Mouse (Mus musculus) ES-E14 (cell line): Measurements from ENCODE around the gene Dpm2. TPM values are rescaled to one million over a fixed set of nuclear protein-coding genes. Genes with fewer than 3 reads are reported as not detected.

Source experiments
- DNase-seq: peaks from one replicate; pipeline ENCODE4 v3.0.0-alpha.2; 2013; ENCODE audit warnings: low read depth, low spot score
- H3K27ac ChIP-seq: 2 replicates; pipeline ENCODE4 v1.5.1; 2012; ENCODE audit warnings: low read depth, mild to moderate bottlenecking, low read length, moderate library complexity, mixed read lengths; ENCODE audit not compliant: poor library complexity, insufficient read depth, severe bottlenecking
- H3K36me3 ChIP-seq: 2 replicates; pipeline ENCODE4 v1.6.1; 2012; ENCODE audit warnings: mild to moderate bottlenecking, low read length, moderate library complexity, mixed read lengths; ENCODE audit not compliant: control insufficient read depth, poor library complexity, insufficient read depth, severe bottlenecking
- H3K4me1 ChIP-seq, 2 experiments: fragments of 150-350 bp in 1 of 2; sonication (generic) in 1 of 2; 2 replicates each; pipeline ENCODE4 v1.6.1; 2012; ENCODE audit warnings: low read length in 2 of 2, mild to moderate bottlenecking in 1 of 2, mixed read lengths in 1 of 2; ENCODE audit not compliant: control insufficient read depth in 2 of 2, insufficient read depth in 2 of 2, poor library complexity in 1 of 2
- H3K4me3 ChIP-seq, 2 experiments: fragments of 150-350 bp in 1 of 2; sonication (generic) in 1 of 2; 2 replicates each; pipeline ENCODE4 v1.5.1; 2012; ENCODE audit warnings: low read length in 2 of 2, low read depth in 1 of 2, mild to moderate bottlenecking in 1 of 2, mixed read lengths in 1 of 2; ENCODE audit not compliant: insufficient read depth in 1 of 2, poor library complexity in 1 of 2, severe bottlenecking in 1 of 2
- H3K9ac ChIP-seq: 2 replicates; pipeline ENCODE4 v1.6.1; 2012; ENCODE audit warnings: low read depth, mild to moderate bottlenecking, low read length, mixed read lengths; ENCODE audit not compliant: poor library complexity, insufficient read depth, severe bottlenecking
- H3K9me3 ChIP-seq: fragments of 150-350 bp; sonication (generic); 2 replicates; pipeline ENCODE4 v1.6.1; 2012; ENCODE audit warnings: low read depth, mild to moderate bottlenecking, low read length; ENCODE audit not compliant: control insufficient read depth, insufficient read depth
- CHD2 ChIP-seq: IDR thresholded peaks from 2 replicates; pipeline ENCODE4 v1.6.1; 2014; ENCODE audit warnings: mild to moderate bottlenecking, low read depth, low read length, inconsistent platforms
- HCFC1 ChIP-seq: IDR thresholded peaks from 2 replicates; pipeline ENCODE4 v1.6.1; 2012; ENCODE audit warnings: low read length, inconsistent platforms, borderline replicate concordance; ENCODE audit not compliant: insufficient read depth
- MAFK ChIP-seq: IDR thresholded peaks from 2 replicates; pipeline ENCODE4 v1.6.1; 2014; ENCODE audit warnings: mild to moderate bottlenecking, low read depth, low read length, inconsistent platforms; ENCODE audit not compliant: insufficient read depth
- ZC3H11A ChIP-seq: IDR thresholded peaks from 2 replicates; pipeline ENCODE4 v1.6.1; 2012; ENCODE audit warnings: low read depth, mild to moderate bottlenecking, inconsistent platforms, low read length, borderline replicate concordance
- ZNF384 ChIP-seq: IDR thresholded peaks from 2 replicates; pipeline ENCODE4 v1.6.1; 2012; ENCODE audit warnings: low read depth, low read length, inconsistent platforms
- in situ Hi-C, 2 experiments: fragments of 600-800 bp; cut with MboI; formaldehyde crosslinking; loops; one replicate each; pipeline ENCODE4 v1.15.1; 2025; ENCODE audit warnings: low sequenced_read_pairs in 2 of 2, inconsistent platforms in 1 of 2; ENCODE audit not compliant: unreplicated experiment in 2 of 2
- total RNA-seq: library from RNA; depleted of rRNA; stranded (reverse); fragments of 300-350 nt; gene quantifications from 2 replicates; pipeline ENCODE4 v1.2.3, GENCODE M21; 2012

The Dpm2 gene
- total RNA-seq, 1 experiment = 44.1 TPM

GRCm38 (mm10) chr2:32568149-32568548, 2.5 kb upstream of the Dpm2 start:
- no peak overlapping the region for H3K4me3 ChIP-seq
- TF ChIP-seq ZNF384 = no peak
- TF ChIP-seq ZC3H11A = no peak
- TF ChIP-seq HCFC1 = no peak
- TF ChIP-seq CHD2 = no peak
- no peak for TF ChIP-seq MAFK
- no peak overlapping the region for H3K27ac ChIP-seq
- in situ Hi-C loops = no loop called here
- H3K9ac ChIP-seq = no peak overlapping the region
- peaks cover 25% of the 10 kb centered on the region; the same call in 1 of the 2 replicates for H3K36me3 ChIP-seq
- peaks cover 0 to 2% of the 10 kb centered on the region in 2 experiments; a peak in 2 of 4 replicates for H3K4me1 ChIP-seq
- H3K9me3 ChIP-seq = no peaks in the 10 kb centered on the region
- DNase-seq = no peak

- DNase-seq = no peak
- no peak overlapping the region for H3K27ac ChIP-seq
Observed at GRCm38 (mm10) chr2:32568941-32569340, 1.7 kb upstream of the Dpm2 start.

GRCm38 (mm10) chr2:32572196-32572595, 1.5 kb downstream of the Dpm2 start:
- Histone ChIP-seq H3K9ac (no peak overlapping the region), H3K27ac (no peak overlapping the region), H3K4me1 (peaks cover 0 to 4% of the 10 kb centered on the region in 2 experiments; a peak in 2 of 4 replicates), H3K36me3 (peaks cover 12% of the 10 kb centered on the region; the same call in 1 of the 2 replicates), H3K9me3 (no peaks in the 10 kb centered on the region), H3K4me3 (no peak overlapping the region)
- TF ChIP-seq HCFC1 (no peak), MAFK (no peak), CHD2 (no peak), ZNF384 (no peak), ZC3H11A (no peak)
- in situ Hi-C loops = no loop called here
- DNase-seq = no peak

More at GRCm38 (mm10) chr2:32568941-32569340, 1.7 kb upstream of the Dpm2 start:
- Histone ChIP-seq H3K9me3 (no peaks in the 10 kb centered on the region), H3K36me3 (peaks cover 23% of the 10 kb centered on the region; the same call in 1 of the 2 replicates), H3K4me1 (peaks cover 0 to 2% of the 10 kb centered on the region in 2 experiments; a peak in 2 of 4 replicates), H3K4me3 (no peak overlapping the region), H3K9ac (no peak overlapping the region)
- TF ChIP-seq ZC3H11A (no peak), HCFC1 (no peak), MAFK (no peak), ZNF384 (no peak), CHD2 (no peak)
- in situ Hi-C loops = no loop called here

- Histone ChIP-seq H3K4me1 (peaks cover 0 to 4% of the 10 kb centered on the region in 2 experiments; a peak in 2 of 4 replicates), H3K27ac (no peak within 1 kb of the TSS), H3K9ac (peak within 1 kb of the TSS; percentile 39; the same call in 1 of the 2 replicates), H3K9me3 (no peaks in the 10 kb centered on the region), H3K36me3 (peaks cover 7% of the 10 kb centered on the region; the same call in 1 of the 2 replicates), H3K4me3 (peak within 1 kb of the TSS; percentile 66 to 84)
- no peak for DNase-seq
- in situ Hi-C loops = no loop called here
- TF ChIP-seq HCFC1 = no peak
- TF ChIP-seq ZC3H11A = no peak
- no peak for TF ChIP-seq MAFK
- no peak for TF ChIP-seq ZNF384
- no peak for TF ChIP-seq CHD2
Observed at GRCm38 (mm10) chr2:32574497-32574896, 3.8 kb downstream of the Dpm2 start, which contains the start of gene Pip5kl1. TSS of gene Pip5kl1 (plus strand) at chr2:32574797.
